Mouse (Mus musculus) liver, embryonic 14.5 days (tissue): ENCODE results near the gene Mtx2.

Source experiments
- CTCF ChIP-seq: IDR thresholded peaks from 2 replicates; pipeline ENCODE4 v1.5.1; 2016; ENCODE audit warnings: antibody characterized with exemption, low read depth, control low read depth
- EP300 ChIP-seq: IDR thresholded peaks from 2 replicates; pipeline ENCODE4 v1.6.1; 2016; ENCODE audit warnings: antibody characterized with exemption, low read depth

GRCm38 (mm10) chr2:74907368-74908291 is 82.0 kb downstream of the Mtx2 start:
- no peak for TF ChIP-seq EP300
- TF ChIP-seq CTCF: no peak
